Mouse (Mus musculus) B cell, adult 2 months (primary cell): ENCODE results near the gene Cyp2c66.
"Not testable (repeated sequence)": the region's sequence is repeated elsewhere in the genome, so short reads cannot be mapped to it uniquely, and the experiment has no call there.

Source experiments
- DNase-seq, 2 experiments: peaks; one replicate each; pipeline ENCODE4 v3.0.0; 2022

Cyp2c66 gene

GRCm38 (mm10) chr19:39113644-39114043, at the start of gene Cyp2c66:
Gene Cyp2c66 (plus strand): TSS chr19:39113898.
- no peak for DNase-seq

- DNase-seq: peak in 1 of 2 experiments; percentile 5
These were observed 14.9 kb upstream of the Cyp2c66 start for GRCm38 (mm10) chr19:39098779-39099178.

GRCm38 (mm10) chr19:39156836-39157235, 43.1 kb downstream of the Cyp2c66 start:
- not testable (repeated sequence) for DNase-seq
